Mouse (Mus musculus) hindbrain, embryonic 11.5 days (tissue): ENCODE data around the gene Gm48551. TPM values are rescaled to one million over a fixed set of nuclear protein-coding genes. Genes with fewer than 3 reads are reported as not detected.

ENCODE experiments used
- ATAC-seq: fragments of 200-750 bp; cut with Nextera tagmentation; 2 replicates; pipeline ENCODE4 v1.8.0; 2017; ENCODE audit warnings: mild to moderate bottlenecking, moderate TSS enrichment, moderate library complexity; ENCODE audit not compliant: low FRiP score
- DNase-seq: peaks from one replicate; pipeline ENCODE4 v3.0.0-alpha.2; 2015; ENCODE audit warnings: low spot score
- H3K27ac ChIP-seq: fragments of 300-500 bp; sonication (generic); 2 replicates; pipeline ENCODE4 v1.5.1; 2014; ENCODE audit warnings: mild to moderate bottlenecking, low read depth, low read length
- H3K27me3 ChIP-seq: fragments of 300-500 bp; sonication (generic); 2 replicates; pipeline ENCODE4 v1.6.1; 2014; ENCODE audit warnings: mild to moderate bottlenecking, low read length, moderate library complexity, mixed read lengths; ENCODE audit not compliant: control insufficient read depth, insufficient read depth
- H3K36me3 ChIP-seq: fragments of 300-500 bp; sonication (generic); 2 replicates; pipeline ENCODE4 v1.6.1; 2014; ENCODE audit warnings: mild to moderate bottlenecking, low read length, moderate library complexity, mixed read lengths; ENCODE audit not compliant: control insufficient read depth, insufficient read depth
- H3K4me1 ChIP-seq: fragments of 300-500 bp; sonication (generic); replicated peaks from 2 replicates; pipeline ENCODE4 v1.6.1; 2014; ENCODE audit warnings: low read length, mixed read lengths; ENCODE audit not compliant: control insufficient read depth, insufficient read depth
- H3K4me2 ChIP-seq: fragments of 300-500 bp; sonication (generic); replicated peaks from 2 replicates; pipeline ENCODE4 v1.6.1; 2014; ENCODE audit warnings: mild to moderate bottlenecking, low read depth, low read length
- H3K4me3 ChIP-seq: fragments of 300-500 bp; sonication (generic); 2 replicates; pipeline ENCODE4 v1.5.1; 2014; ENCODE audit warnings: low read depth, low read length
- H3K9ac ChIP-seq: fragments of 300-500 bp; sonication (generic); 2 replicates; pipeline ENCODE4 v1.6.1; 2014; ENCODE audit warnings: low read depth, low read length
- H3K9me3 ChIP-seq: fragments of 300-500 bp; sonication (generic); 2 replicates; pipeline ENCODE4 v1.6.1; 2016; ENCODE audit warnings: low read length; ENCODE audit not compliant: control insufficient read depth
- WGBS: fragments of 180-500 bp; shearing (Covaris S2); extraction: QIAGEN DNeasy Blood & Tissue Kit; methylation state at CpG from one replicate; pipeline ENCODE4 v1.1.7; 2014; 5-methylcytosine and 5-hydroxymethylcytosine counted together
- polyA plus RNA-seq: library from polyadenylated mRNA; unstranded; fragments of >200 nt; fragmentation: Nextera tagmentation; extraction: Ambion mirVana; gene quantifications from 2 replicates; pipeline ENCODE4 v1.2.1, GENCODE M21; 2014

The Gm48551 gene
- polyA plus RNA-seq, 1 experiment from 2014 or later, result 2.2 TPM

- Histone ChIP-seq H3K27ac (peak within 1 kb of the TSS; percentile 70), H3K9ac (peak within 1 kb of the TSS; percentile 91), H3K4me1 (peaks cover 13% of the 10 kb centered on the region), H3K4me2 (peak within 1 kb of the TSS; percentile 85), H3K36me3 (0 out of 2 replicates have a peak, but pooled peaks cover 7% of the 10 kb centered on the region), H3K9me3 (no peaks in the 10 kb centered on the region), H3K27me3 (no peaks in the 10 kb centered on the region), H3K4me3 (peak within 1 kb of the TSS; percentile 91)
- under 1% methylated on average over 49 of the region's 59 CpGs for WGBS
- DNase-seq (peak; percentile 35), ATAC-seq (peak; percentile 68)
Measured at GRCm38 (mm10) chr10:81377793-81378552, 6.3 kb upstream of the Gm48551 start, which contains the start of gene Fzr1. Gene Fzr1 (minus strand): TSS chr10:81378516.

DNA sequence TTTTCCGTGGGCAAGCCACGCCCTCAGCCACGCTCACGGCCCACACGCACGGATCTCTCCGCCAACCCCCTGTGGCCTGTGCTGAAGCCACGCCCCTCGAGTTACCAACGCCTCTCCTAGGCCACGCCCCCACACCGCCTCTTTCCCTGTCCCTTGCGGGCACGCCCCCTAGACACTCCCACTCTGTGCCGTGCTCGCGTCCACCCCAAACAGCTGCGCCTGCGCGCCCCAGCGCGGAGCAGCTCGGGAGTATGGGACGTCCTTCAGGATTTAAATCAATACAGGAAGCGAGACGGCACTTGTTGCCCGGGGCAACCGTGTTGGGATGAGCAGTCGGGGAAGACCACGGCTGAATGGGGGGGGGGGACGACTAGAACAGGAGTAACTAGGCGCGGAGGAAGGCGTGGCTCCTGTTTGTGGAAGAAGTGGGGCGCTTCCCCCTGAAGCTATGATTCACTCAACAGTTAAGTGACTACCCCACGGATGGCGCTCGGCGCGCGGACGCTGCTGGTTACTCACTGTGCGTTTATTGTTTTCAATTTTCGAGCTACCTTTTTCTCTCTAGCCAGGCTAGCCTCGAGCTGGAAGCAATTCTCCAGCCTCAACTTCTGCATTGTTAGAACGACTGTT, 5.6 kb upstream of the Gm48551 start:
- DNase-seq, result peak; percentile 100
- ATAC-seq, result peak; percentile 97
- 0 out of 2 replicates have a peak, but pooled peaks cover 5% of the 10 kb centered on the region for H3K36me3 ChIP-seq
- H3K27ac ChIP-seq, result peak overlapping the region; percentile 65
- WGBS, result under 1% methylated on average over 45 of the region's 46 CpGs
- H3K4me2 ChIP-seq, result peak overlapping the region; percentile 51
- no peaks in the 10 kb centered on the region for H3K9me3 ChIP-seq
- H3K4me3 ChIP-seq, result peak overlapping the region; percentile 91
- H3K4me1 ChIP-seq, result peaks cover 13% of the 10 kb centered on the region
- H3K27me3 ChIP-seq, result no peaks in the 10 kb centered on the region
- peak overlapping the region; percentile 63 for H3K9ac ChIP-seq

GRCm38 (mm10) chr10:81379183-81379553, 5.1 kb upstream of the Gm48551 start:
- H3K27ac ChIP-seq, result peak overlapping the region; percentile 65
- H3K27me3 ChIP-seq, result no peaks in the 10 kb centered on the region
- H3K4me2 ChIP-seq, result peak overlapping the region; percentile 51
- peaks cover 13% of the 10 kb centered on the region for H3K4me1 ChIP-seq
- DNase-seq, result no peak
- no peaks in the 10 kb centered on the region for H3K9me3 ChIP-seq
- whole genome bisulfite sequencing, result 60% methylated on average over 3 of the region's 3 CpGs
- H3K9ac ChIP-seq, result peak overlapping the region; percentile 63
- ATAC-seq, result no peak; the same call in 1 of the 2 replicates
- H3K4me3 ChIP-seq, result peak overlapping the region; percentile 91
- H3K36me3 ChIP-seq, result 0 out of 2 replicates have a peak, but pooled peaks cover 1% of the 10 kb centered on the region

DNA sequence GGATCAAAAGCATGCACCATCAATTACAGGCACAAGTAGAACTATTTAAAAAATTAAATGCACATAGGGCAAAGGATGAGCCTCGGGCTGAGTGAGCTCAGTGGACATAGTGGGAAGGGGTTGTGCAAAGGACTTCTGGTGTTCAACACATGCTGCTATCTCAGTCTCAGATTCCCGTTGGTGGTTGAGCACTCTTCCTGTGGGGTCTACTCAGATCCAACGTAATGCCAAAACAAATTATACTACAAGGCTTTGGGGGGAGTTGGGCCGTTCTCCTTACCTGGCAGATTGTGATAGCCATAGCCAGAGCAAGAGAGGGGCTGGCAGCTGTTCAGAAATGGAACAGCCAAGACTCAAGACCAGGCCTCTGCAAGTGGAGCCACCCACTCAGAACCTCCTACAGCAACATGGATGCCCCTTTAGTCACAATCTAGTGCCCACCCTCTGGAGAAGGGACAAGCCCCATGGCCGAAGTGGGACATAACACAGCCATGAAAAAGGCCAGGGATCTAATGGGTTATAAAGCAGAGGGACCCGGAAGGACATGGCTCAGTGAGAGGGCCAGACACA, 4.4 kb upstream of the Gm48551 start:
- WGBS, result 89% methylated on average over 6 of the region's 6 CpGs
- H3K4me1 ChIP-seq, result peaks cover 14% of the 10 kb centered on the region
- no peaks in the 10 kb centered on the region for H3K36me3 ChIP-seq
- no peak overlapping the region for H3K4me3 ChIP-seq
- H3K27ac ChIP-seq, result no peak overlapping the region
- no peak overlapping the region for H3K4me2 ChIP-seq
- no peak overlapping the region for H3K9ac ChIP-seq
- no peak for DNase-seq
- H3K27me3 ChIP-seq, result no peaks in the 10 kb centered on the region
- no peaks in the 10 kb centered on the region for H3K9me3 ChIP-seq
- no peak for ATAC-seq

GRCm38 (mm10) chr10:81382039-81382438, 2.2 kb upstream of the Gm48551 start:
- peaks cover 15% of the 10 kb centered on the region for H3K4me1 ChIP-seq
- H3K4me2 ChIP-seq, result no peak overlapping the region
- ATAC-seq, result no peak
- no peaks in the 10 kb centered on the region for H3K27me3 ChIP-seq
- 87% methylated on average over 5 of the region's 5 CpGs for WGBS
- no peak overlapping the region for H3K9ac ChIP-seq
- no peak overlapping the region for H3K4me3 ChIP-seq
- no peaks in the 10 kb centered on the region; the same call in 1 of the 2 replicates for H3K36me3 ChIP-seq
- H3K9me3 ChIP-seq, result no peaks in the 10 kb centered on the region
- no peak overlapping the region for H3K27ac ChIP-seq
- no peak for DNase-seq

DNA sequence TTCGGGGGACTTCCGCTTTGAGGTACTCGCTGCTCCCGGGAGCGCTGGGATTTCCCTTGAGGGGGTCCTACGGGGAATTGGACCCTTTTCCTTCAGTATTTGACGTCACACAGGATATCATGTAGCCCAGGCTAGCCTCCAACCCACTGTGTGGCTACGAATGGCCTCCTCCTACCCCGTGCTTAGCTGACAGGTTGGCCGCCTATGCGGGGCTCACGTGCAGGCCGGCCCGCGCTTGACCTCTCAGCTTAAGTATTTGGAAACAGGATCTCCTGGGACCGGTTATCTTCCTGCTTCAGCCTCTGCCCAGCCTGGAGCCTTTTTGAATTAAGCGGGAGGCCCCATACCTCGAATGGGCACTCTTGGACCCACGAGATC, 328 bp downstream of the Gm48551 start:
- DNase-seq (no peak), ATAC-seq (peak; percentile 36)
- Histone ChIP-seq H3K4me3 (peak overlapping the region; percentile 96), H3K4me1 (peaks cover 8% of the 10 kb centered on the region; the same call in 1 of the 2 replicates), H3K4me2 (peak overlapping the region; percentile 91), H3K27me3 (no peaks in the 10 kb centered on the region), H3K9me3 (no peaks in the 10 kb centered on the region), H3K27ac (peak overlapping the region; percentile 72; the same call in 1 of the 2 replicates), H3K36me3 (peaks cover 4% of the 10 kb centered on the region; the same call in 1 of the 2 replicates), H3K9ac (peak overlapping the region; percentile 85)
- 1% methylated on average over 19 of the region's 19 CpGs for WGBS

GRCm38 (mm10) chr10:81385603-81386306, 1.5 kb downstream of the Gm48551 start:
- DNase-seq (no peak), ATAC-seq (no peak)
- WGBS, result 84% methylated on average over 22 of the region's 22 CpGs
- Histone ChIP-seq H3K4me1 (peaks cover 8% of the 10 kb centered on the region; the same call in 1 of the 2 replicates), H3K4me2 (no peak overlapping the region; the same call in 1 of the 2 replicates), H3K4me3 (no peak overlapping the region; the same call in 1 of the 2 replicates), H3K36me3 (peaks cover 4% of the 10 kb centered on the region; the same call in 1 of the 2 replicates), H3K27me3 (no peaks in the 10 kb centered on the region), H3K27ac (no peak overlapping the region), H3K9ac (no peak overlapping the region), H3K9me3 (no peaks in the 10 kb centered on the region)

GRCm38 (mm10) chr10:81387716-81388115, 3.5 kb downstream of the Gm48551 start:
- Histone ChIP-seq H3K27ac (no peak overlapping the region), H3K27me3 (no peaks in the 10 kb centered on the region), H3K4me1 (peaks cover 8% of the 10 kb centered on the region; the same call in 1 of the 2 replicates), H3K9me3 (no peaks in the 10 kb centered on the region), H3K36me3 (peaks cover 4% of the 10 kb centered on the region; the same call in 1 of the 2 replicates), H3K4me3 (no peak overlapping the region), H3K9ac (no peak overlapping the region), H3K4me2 (no peak overlapping the region)
- ATAC-seq (no peak), DNase-seq (no peak)
- 96% methylated on average over 20 of the region's 20 CpGs for WGBS
